Mouse (Mus musculus): ENCODE results near the gene Fgr.

Fgr gene

GRCm38 (mm10) chr4:133035446-133035845 is 61.6 kb downstream of the Fgr start:
- no peak for DNase-seq (ENCODE audit: low spot score)

DNA sequence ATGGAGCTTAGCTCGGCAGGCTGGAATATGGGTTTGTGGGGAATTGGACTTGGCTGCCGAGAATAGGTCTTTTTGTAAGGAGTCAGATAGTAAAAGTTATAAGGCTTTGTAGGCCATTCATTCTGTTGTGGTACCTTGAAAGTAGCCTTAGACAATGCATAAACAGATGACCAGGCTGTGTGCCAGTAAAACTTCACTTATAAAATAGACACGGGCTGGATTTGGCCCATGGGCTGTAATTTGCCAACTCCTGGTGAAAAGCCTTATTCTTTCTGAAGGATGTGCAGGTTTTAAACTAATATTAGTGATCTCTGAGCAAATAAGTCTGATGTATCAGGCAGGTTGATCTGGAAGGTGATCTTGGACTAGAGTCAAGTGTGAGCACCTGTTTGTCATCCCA is 62.1 kb downstream of the Fgr start:
- no peak for DNase-seq (ENCODE audit: low spot score)

DNA sequence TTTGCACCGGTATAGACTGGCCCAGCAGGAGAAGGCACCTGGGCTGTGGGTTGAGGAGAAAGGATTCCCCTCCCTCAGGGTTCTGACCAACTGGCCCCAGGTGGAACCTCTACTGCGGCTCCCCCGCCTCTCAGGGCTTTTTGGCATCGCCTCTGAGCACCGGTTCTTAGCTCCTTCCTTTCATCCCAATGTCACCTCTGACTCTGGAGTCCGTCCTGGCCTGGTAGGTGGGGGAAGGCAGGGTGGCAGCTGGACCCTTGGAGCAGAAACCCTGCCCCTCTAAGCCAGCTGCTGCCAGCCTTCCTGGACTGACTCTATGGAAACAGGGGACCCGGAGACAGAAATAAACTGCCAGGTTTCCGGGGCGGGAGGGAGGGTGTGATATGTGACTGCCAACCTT is 63.4 kb downstream of the Fgr start:
- no peak for DNase-seq (ENCODE audit: low spot score)

GRCm38 (mm10) chr4:133037798-133038197 is 63.9 kb downstream of the Fgr start:
- no peak for DNase-seq (ENCODE audit: low spot score)

GRCm38 (mm10) chr4:133038521-133039115 is 64.7 kb downstream of the Fgr start:
- no peak for DNase-seq (ENCODE audit: low spot score)

DNA sequence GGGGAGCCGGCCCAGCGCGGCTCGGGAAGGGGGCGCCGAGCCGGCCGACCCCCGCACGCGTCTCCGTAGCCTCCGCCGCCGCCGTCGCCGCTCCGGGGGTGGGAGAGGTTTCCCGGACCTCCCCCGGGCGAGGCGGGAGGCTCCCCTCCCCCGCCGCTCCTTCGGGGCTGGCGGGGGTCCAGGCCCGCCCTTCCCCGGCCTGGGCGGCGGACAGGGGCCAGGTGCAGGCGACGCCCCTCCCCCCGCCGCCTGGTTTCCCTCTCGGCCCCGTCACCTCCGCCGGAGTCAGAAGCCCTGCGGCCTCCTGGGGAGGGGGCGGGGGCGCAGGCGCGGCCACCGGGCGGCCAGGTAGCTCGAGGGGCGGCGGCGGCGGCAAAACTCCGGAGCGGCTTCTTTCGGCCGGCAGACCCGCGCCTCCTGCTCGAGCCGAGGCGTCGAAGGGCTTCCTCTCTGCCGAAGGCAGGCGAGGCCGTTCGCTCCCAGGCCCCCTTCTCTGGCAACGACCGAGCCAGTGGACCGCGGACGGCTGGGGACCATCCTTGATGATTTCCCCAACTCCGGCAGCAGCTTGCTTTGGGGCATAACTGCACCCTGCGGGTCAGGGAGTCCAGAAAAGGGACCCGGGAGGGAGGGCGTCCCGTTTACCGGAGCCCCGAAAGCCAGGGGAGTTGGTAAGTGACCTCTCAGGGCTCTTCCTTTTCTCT is 65.4 kb downstream of the Fgr start:
- DNase-seq (ENCODE audit: low spot score), result no peak

DNA sequence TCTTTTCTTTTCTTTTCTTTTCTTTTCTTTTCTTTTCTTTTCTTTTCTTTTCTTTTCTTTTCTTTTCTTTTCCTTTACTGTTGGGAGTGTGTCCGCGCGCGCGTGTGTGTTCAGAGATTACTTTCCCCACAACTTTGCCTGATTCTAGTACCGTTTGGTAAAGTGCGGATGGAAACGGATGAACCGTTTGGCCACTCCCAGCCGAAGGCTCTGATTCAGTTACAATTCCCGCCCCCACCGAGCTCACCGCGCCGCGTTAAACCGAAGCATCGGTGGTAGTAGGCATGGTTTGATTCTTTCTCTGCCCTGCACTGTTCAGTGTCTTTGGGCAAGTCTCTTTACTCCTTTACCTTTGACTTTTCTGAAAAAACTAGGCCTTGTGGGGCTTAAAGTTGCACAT is 65.9 kb downstream of the Fgr start:
- DNase-seq (ENCODE audit: low spot score), result no peak

GRCm38 (mm10) chr4:133040241-133040904 is 66.5 kb downstream of the Fgr start:
- no peak for DNase-seq (ENCODE audit: low spot score)

DNA sequence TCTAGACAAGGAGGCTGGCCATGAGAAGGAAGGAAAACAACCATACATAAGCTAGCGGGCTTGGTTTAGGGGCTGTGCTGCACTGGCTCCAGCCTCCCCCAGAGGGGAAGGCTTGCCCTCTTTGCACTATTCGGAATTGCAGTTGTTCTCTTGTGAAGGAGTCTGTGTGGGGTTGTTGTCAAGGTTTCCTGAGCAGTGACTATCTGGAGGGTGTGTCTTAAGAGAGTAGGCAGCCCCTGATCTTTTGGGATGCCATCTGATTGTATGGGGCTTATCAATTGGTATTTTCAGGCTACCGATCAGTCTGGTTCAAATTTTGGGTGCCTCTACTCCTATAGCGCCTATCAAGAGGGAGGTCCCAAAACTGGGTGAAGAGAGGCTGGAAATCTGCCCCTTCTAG is 68.3 kb downstream of the Fgr start:
- no peak for DNase-seq (ENCODE audit: low spot score)

DNA sequence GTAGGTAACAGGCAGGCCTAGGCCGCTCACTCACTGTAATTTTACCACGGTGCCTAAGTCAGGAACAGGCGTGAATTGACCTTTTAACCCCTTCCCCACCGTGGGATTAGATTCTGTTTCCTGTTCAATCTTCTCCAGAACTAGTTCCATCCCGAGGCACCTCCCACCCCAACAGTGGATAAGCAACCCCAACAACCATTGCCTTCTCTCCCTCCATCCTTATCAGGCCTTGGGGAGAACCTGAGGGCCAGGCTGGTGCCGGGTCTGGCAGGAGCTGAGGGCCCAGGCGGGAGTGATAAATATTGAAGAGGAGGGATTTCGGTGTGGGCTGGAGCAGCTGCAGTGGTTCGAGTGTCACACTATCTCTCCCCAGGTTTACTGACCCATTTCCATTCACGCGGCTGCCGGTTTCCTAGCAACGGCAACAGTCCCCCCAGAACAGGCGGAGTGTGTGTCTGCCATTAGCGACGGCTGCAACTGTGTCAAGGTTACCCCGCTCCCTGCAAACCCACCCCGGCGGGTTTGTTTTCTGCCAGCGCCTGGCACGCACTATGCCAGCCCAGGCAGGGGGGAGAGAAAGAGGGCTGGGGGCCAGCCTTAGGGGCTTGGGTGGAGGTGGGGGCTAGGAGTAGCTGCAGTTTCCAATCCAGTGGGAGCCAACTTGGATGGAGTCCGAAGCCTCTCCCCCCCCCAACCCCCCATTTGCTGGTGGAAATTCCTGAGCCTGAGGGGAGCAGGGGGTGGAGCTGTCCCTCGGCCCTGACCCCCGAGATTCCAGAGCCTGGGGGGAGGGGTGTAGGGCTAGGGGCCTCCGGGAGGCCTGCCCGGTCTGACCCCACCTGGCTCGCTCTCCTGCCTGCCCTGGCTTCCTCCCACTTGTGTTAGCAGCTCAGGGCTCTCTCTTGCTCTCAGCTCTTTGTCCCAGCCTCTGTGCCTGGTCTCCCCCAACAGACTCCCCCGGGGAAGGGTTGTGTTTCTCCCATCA is 69.0 kb downstream of the Fgr start:
- DNase-seq (ENCODE audit: low spot score), result no peak

DNA sequence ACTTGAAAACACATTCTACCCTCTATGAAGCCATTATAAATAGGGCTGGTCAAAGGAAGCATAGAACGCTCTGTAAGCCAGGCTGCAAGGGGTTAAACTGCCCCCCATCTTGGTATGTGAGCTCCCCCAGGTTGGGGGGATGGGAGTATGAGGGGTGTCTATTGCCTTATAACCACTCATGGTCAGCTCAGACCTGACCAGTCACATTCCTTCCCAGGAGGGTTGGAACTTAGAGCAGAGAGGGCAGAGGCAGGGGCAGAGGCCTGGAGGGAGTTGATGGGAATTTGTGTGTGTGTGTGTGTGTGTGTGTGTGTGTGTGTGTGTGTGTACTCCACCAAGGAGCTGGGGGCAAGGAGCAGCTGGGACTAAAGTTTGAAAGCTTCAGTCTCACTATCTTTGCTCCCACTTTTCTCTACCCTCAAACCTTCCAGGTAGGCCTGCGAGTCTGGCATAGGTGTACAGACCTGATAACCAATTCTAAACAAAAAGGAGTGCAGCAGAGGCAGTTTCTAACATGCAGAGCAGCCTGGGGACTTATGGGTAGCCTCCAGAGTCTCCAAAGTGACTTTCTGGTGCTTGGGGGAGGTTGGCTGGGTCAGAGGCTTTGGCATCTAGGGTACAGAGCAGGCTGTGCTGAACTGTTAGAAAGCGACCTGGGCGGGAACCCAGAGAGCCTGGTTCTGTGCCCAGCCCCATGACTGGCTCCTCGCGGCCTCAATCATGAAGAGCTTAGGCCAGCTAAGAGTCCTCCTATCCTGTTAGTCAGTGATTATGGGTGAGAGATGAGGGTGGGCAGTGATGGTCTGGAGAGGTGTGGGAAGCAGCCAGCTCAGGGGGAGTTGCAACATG is 70.1 kb downstream of the Fgr start:
- DNase-seq (ENCODE audit: low spot score), result no peak

GRCm38 (mm10) chr4:133044647-133045094 is 70.8 kb downstream of the Fgr start:
- no peak for DNase-seq (ENCODE audit: low spot score)

GRCm38 (mm10) chr4:133045771-133046474 is 72.0 kb downstream of the Fgr start:
- no peak for DNase-seq (ENCODE audit: low spot score)

DNA sequence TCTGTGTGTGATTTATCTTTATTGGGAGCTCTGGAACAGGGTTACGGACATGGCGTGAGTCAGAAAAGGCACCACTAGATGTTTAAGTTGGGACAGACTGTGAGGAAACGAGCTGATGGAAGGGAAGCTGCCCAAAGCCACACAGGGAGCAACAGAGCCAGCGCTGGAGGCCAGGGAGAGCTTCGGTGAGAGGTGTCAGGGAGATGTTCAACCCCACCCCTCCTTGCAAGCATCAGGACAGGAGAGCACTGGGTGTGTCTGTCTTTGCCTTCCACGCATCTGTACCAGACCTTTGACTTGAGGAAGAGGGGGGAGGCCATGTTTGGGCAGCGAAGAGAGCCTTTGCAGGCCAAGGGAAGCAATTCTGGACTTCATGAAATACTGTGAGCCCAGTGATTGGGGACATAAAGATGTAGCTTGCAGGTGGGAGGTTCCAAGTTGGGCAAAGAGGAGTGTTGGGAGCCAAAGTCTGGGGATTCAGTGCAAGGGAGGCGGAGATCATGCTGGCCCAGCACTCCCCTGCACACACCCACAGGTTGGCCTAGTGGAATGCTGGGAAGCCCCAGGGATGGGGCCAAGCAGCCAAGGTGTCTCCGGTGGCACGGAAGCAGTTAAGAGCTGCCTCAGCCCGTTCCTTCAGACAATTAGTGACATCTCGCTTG is 72.9 kb downstream of the Fgr start:
- no peak for DNase-seq (ENCODE audit: low spot score)

DNA sequence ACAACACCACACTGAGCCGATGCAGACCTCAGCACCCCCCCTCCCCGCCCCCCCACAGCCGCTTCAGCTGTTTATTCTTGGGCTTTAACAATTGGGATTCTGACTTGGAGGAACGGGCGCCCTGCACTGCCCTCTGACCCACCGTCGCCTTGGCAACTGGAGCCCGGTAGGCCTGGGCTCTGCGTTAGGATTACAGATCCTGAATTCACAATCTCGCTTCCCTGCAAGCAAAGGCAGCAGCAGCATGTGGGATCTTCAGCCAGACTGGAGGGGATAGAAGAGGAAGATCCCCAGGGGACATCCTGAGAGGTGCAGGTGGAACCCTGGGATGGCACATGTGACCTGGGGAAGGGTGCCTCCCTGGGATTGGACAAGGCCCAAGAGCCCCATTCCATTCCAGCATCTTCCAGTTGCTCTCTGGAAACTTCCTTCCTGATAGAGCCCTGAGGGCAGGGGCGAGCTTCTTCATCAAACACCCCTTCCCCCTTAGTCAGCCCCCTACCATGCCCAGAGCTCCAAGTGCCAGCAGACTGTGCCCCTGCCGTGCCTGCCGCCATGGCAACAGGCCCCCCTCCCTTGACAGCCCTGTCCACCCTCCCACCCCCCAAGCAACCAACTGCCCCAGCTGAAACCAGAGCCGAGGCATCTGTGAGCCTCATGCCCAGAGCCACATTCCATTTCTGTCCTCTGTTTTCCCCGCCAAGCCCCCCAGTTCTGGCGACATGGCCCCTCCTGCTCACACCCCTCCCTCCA is 73.6 kb downstream of the Fgr start:
- no peak for DNase-seq (ENCODE audit: low spot score)

DNA sequence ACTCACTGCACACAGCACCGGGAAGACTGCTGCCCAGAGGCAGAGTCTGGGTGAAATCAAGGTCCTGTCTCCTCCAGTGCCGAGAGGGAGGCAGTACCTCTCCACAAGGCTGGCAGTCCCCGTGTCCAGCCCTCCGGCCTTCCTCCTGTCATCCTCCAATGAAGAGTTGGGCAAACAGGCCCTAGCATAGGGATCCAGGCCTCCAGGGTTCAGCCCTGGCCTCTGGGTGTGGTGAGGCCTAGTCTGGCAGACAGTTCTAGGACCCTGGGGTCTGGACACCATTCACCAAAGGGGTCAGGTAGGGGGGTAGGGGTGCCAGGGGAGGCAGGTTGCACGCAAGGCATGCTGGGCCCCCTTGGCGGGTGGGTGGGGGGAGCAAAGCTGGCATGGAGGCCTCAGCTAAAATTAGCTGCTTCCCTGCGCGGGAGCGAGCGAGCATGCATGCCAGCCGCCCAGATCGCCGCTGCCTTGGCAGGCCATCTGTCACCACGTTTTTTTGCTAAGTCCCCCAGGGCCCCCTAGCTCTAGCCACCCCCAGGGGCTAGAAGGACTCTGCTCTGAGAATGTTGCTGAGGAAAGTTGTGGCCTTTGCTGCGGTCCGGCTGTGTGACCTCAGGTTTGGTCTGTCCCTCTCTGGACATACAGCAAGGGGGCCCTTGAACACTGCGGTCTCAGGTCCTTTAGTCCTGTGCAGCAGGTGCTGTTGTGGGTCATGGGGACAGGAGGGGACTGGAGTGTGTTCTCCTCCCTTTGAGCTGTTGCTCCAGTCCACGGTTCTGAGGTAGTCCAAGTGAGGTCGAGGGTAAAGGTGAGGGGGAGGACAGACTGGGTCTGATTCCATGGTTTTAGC is 75.4 kb downstream of the Fgr start:
- no peak for DNase-seq (ENCODE audit: low spot score)

- DNase-seq (ENCODE audit: low spot score), result no peak
Observed at GRCm38 (mm10) chr4:133050196-133050836, 76.4 kb downstream of the Fgr start.

Data from layer of hippocampus, adult 11-12 months (tissue).